Mouse (Mus musculus) G1E (cell line): ENCODE measurements around the gene Ap1g1.

Source experiments
- CTCF ChIP-seq: IDR thresholded peaks from 2 replicates; pipeline ENCODE4 v1.5.1; 2012; ENCODE audit warnings: low read depth, low read length, inconsistent platforms, mixed read lengths
- GATA1 ChIP-seq: IDR thresholded peaks from 2 replicates; pipeline ENCODE4 v1.6.1; 2012; ENCODE audit warnings: borderline replicate concordance, low read length, inconsistent platforms, mixed read lengths
- GATA2 ChIP-seq: IDR thresholded peaks from 2 replicates; pipeline ENCODE4 v1.6.1; 2012; ENCODE audit warnings: low read depth, low read length, inconsistent platforms, borderline replicate concordance
- POLR2AphosphoS5 ChIP-seq: IDR thresholded peaks from 2 replicates; pipeline ENCODE4 v1.6.1; 2012; ENCODE audit warnings: low read depth, low read length, inconsistent platforms; ENCODE audit not compliant: insufficient replicate concordance
- TAL1 ChIP-seq: conservative IDR thresholded peaks from 2 replicates; pipeline ENCODE4 v1.6.1; 2012; ENCODE audit warnings: low read depth, low read length, inconsistent platforms, mixed read lengths

GRCm38 (mm10) chr8:109847866-109848265 is 69.5 kb downstream of the Ap1g1 start:
- no peak for TF ChIP-seq CTCF
- no peak for TF ChIP-seq TAL1
- TF ChIP-seq POLR2AphosphoS5 = no peak
- TF ChIP-seq GATA1 = no peak
- no peak for TF ChIP-seq GATA2
